Mouse (Mus musculus) gastrocnemius, postnatal 10 days (tissue): Measurements from ENCODE around the gene Olfr402. TPM values are rescaled to one million over a fixed set of nuclear protein-coding genes. Genes with fewer than 3 reads are reported as not detected.
"Not testable (repeated sequence)": the region's sequence is repeated elsewhere in the genome, so short reads cannot be mapped to it uniquely, and the experiment has no call there.

Experiments used
- DNase-seq: peaks from one replicate; pipeline ENCODE4 v3.0.0; 2021; ENCODE audit warnings: mixed read lengths
- long read RNA-seq, 2 experiments: library from polyadenylated mRNA; stranded (forward); transcript quantifications; one replicate each; pipeline ENCODE4 v2.0.0; 2021
- total RNA-seq, 2 experiments: library from RNA; stranded (reverse); gene quantifications; 2 replicates each; pipeline ENCODE4 v1.2.3; 2021

The Olfr402 gene
- total RNA-seq, result not detected
- long read RNA-seq, experiment 1, result 0 reads
- long read RNA-seq, experiment 2, result 0 reads

DNA sequence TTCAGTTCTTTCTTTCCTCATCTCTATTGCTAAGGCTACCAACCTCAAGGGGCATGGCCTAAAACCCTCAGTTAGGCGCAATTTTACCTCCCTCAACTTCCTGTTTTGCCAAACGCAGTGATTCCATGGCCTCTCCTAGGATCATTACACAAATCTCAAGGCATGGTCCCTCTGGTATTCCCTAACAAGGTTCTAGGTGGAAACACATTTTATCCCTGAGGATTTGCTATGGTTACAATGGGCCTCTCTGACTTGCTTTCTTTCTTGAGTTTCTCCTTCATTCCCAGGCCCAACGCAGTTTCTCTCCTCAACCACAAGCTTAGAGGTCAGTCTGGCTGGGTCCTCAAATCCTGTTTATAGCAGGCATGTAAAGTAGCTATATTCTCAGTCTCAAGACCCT is at the start of gene Olfr402:
Gene Olfr402, plus strand, starts transcription at position 301 of the 400 bp plus-strand sequence.
- no peak for DNase-seq

DNA sequence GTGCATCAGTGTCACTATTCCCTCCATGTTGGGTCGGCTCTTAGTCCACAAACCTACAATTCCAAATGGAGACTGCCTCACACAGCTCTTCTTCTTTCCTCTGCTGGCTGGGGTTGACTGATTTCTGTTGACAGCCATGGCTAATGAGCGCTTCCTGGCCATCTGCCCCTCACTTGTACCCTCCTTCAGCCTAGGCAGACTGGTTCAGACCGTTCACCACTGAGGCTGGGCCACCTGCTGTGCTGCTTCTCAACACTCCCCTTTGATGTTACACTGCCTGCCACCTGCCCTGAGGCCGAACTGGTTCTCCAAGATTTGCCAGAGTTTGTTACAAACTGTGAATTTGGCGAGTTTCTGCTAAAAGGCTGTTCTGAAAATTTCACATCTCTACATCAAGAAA is 48.3 kb upstream of the Olfr402 start:
- DNase-seq, result no peak

GRCm38 (mm10) chr11:74113412-74113811 is 39.9 kb upstream of the Olfr402 start, which contains the start of gene Olfr401:
Gene Olfr401 (plus strand): TSS chr11:74113712.
- no peak for DNase-seq

DNA sequence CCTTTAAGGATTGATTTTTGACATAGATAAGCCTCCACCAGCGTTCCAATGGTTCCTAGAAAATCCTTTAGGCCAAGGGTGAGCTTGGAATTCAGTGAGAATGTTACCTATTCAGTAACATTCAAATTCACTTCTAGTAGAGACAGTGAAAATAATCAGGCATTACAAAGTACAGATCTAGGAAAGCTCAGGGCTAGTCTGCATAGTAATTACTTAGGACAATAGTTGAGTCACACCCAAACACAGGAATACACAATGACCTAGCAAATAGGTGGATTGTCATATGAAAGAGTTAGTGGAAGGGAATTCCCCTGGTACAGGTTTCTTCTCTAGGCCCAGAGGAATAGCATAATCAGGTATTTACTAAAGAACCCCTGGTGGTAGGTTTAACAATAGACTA is 13.3 kb upstream of the Olfr402 start:
- DNase-seq, result not testable (repeated sequence)

GRCm38 (mm10) chr11:74145866-74146265 is 7.5 kb upstream of the Olfr402 start:
- no peak for DNase-seq

DNA sequence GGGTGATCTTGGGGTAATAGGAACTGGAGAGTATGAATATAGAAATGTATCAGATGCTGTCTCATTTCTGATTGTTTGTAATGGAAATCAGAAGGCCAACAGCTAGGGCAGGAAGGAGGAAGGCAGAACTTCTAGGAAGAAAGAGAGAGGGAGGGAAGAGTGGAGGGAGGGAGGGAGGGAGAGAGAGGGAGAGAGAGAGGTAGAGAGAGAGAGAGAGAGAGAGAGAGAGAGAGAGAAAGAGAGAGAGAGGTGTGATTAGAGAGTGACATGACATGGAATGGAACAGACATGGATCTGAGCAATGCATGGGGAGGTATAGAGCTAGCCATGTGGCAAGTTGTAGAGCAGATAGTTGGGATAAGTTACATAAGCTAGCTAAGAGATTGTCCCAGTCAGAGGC is 15.4 kb downstream of the Olfr402 start:
- DNase-seq, result no peak

DNA sequence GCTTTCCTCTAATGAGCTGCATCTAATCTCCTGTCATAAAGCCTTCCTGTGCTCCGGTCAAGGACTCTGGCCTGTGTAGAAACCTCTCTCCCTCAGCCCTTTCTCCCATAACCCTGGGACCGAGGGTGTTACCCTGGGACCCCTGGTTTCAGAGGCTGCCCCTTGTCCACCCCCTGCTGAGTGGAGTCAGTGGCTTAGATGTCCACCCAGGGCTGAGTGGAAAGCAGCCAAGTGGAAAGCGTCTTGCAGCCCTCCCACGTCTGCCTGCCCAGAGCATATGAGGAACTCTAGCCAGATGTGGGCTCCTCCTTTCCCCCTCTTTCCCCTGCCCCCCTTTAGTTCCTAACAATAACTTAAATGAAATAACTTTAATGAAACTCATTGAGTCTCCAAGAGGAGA is 29.8 kb downstream of the Olfr402 start:
- DNase-seq, result no peak

- no peak for DNase-seq
Observed at GRCm38 (mm10) chr11:74183745-74184144, 30.4 kb downstream of the Olfr402 start.

DNA sequence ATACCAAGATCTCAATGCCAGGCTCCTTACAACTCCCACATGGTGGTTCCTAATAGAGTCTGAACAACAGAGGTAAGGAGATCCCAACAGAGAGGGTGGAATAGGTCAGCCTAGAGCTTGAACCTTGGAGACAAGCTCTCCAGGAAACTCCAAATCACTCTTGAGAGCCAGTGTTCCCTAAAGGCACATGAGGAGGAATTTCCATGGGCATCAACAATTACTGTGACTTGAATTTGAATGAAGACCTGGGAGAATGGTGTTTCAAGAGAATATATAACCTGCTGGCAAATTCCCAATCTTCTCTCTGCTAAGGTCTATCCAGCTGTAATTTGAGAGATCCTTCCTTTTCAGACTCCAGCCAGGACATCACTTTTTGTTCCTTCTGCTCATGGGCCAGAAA is 32.6 kb downstream of the Olfr402 start, which contains the start of gene Olfr403:
Gene Olfr403, plus strand, starts transcription at position 301 of the 400 bp plus-strand sequence.
- DNase-seq, result no peak

Other genes starting within 250 kb of the Olfr402 start
- gene Olfr395, start 244.2 kb upstream of the Olfr402 start, total RNA-seq, result not detected
- not detected for gene Olfr23, start 216.9 kb upstream of the Olfr402 start, total RNA-seq
- not detected for gene Olfr397, start 192.7 kb upstream of the Olfr402 start, total RNA-seq
- gene Olfr398, start 163.1 kb upstream of the Olfr402 start, total RNA-seq, result not detected
- not detected for gene Olfr139, start 97.0 kb upstream of the Olfr402 start, total RNA-seq
- not detected for gene Olfr399, start 96.9 kb upstream of the Olfr402 start, total RNA-seq
- not detected for gene Zfp616, start 83.6 kb upstream of the Olfr402 start, total RNA-seq
- not detected for gene Olfr401, start 39.8 kb upstream of the Olfr402 start, total RNA-seq
- gene Olfr403, start 32.7 kb downstream of the Olfr402 start, total RNA-seq, result not detected
- gene Olfr43, start 57.9 kb downstream of the Olfr402 start, total RNA-seq, result not detected
- not detected for gene Olfr406, start 106.3 kb downstream of the Olfr402 start, total RNA-seq
- gene Olfr59, start 130.2 kb downstream of the Olfr402 start, total RNA-seq, result not detected
- not detected for gene Olfr410, start 184.5 kb downstream of the Olfr402 start, total RNA-seq
- gene Olfr411, start 199.1 kb downstream of the Olfr402 start, total RNA-seq, result not detected
- gene Olfr412, start 208.5 kb downstream of the Olfr402 start, total RNA-seq, result not detected